Mouse (Mus musculus): ENCODE results near the gene Suds3. TPM values are rescaled to one million over a fixed set of nuclear protein-coding genes. Genes with fewer than 3 reads are reported as not detected.

The Suds3 gene
- total RNA-seq, 2 experiments from 2014 or later, result 68.6 to 80.3 TPM

Other genes starting within 250 kb of the Suds3 start
- gene Taok3, start 4.0 kb upstream of the Suds3 start, total RNA-seq (2021), result 10 to 100 TPM in 1 of 2 experiments, 1 to 10 TPM in 1; 8.6 to 10.5 TPM
- 100 to 1,000 TPM; 395 to 401 TPM for gene Pebp1, start 171.5 kb upstream of the Suds3 start, total RNA-seq (2021)
- 10 to 100 TPM; 12.3 to 18.6 TPM for gene Vsig10, start 203.0 kb upstream of the Suds3 start, total RNA-seq (2021)
- gene Wsb2, start 241.2 kb upstream of the Suds3 start, total RNA-seq (2021), result 100 to 1,000 TPM; 124 to 127 TPM

All from heart, postnatal 4 days (tissue).